Mouse (Mus musculus) CH12.LX (cell line): ENCODE data around the gene Runx2. TPM values are rescaled to one million over a fixed set of nuclear protein-coding genes. Genes with fewer than 3 reads are reported as not detected.

Experiments used
- DNase-seq: peaks from one replicate; pipeline ENCODE4 v3.0.0-alpha.2; 2013; ENCODE audit errors: extremely low read depth
- H3K27ac ChIP-seq: 2 replicates; pipeline ENCODE4 v1.5.1; 2012; ENCODE audit warnings: low read depth, mild to moderate bottlenecking, control low read depth, moderate library complexity; ENCODE audit not compliant: insufficient read depth
- H3K27me3 ChIP-seq: replicated peaks from 2 replicates; pipeline ENCODE3; 2012; ENCODE audit warnings: inconsistent platforms
- H3K36me3 ChIP-seq, 2 experiments: replicated peaks in 1 of 2; 2 replicates each; pipeline versions ENCODE3 to v1.6.1; 2012; ENCODE audit warnings: inconsistent platforms in 1 of 2, low read length in 1 of 2, mild to moderate bottlenecking in 1 of 2, mixed read lengths in 1 of 2, moderate library complexity in 1 of 2; ENCODE audit not compliant: control insufficient read depth in 1 of 2, insufficient read depth in 1 of 2
- H3K4me1 ChIP-seq, 2 experiments: 2 replicates each; pipeline ENCODE4 v1.6.1; 2012; ENCODE audit warnings: inconsistent platforms in 1 of 2, moderate library complexity in 1 of 2; ENCODE audit not compliant: insufficient read depth in 2 of 2, control insufficient read depth in 1 of 2
- H3K4me2 ChIP-seq: 2 replicates; pipeline ENCODE4 v1.6.1; 2012; ENCODE audit warnings: low read depth, mild to moderate bottlenecking, control low read depth; ENCODE audit not compliant: poor library complexity, insufficient read depth, severe bottlenecking
- H3K4me3 ChIP-seq, 3 experiments: fragments of 150-350 bp in 1 of 3; sonication (generic) in 1 of 3; replicated peaks in 1 of 3; 2 replicates each; pipeline versions ENCODE3 to v1.5.1; 2011 to 2012; ENCODE audit warnings: low read depth in 2 of 3, low read length in 2 of 3, mild to moderate bottlenecking in 2 of 3, moderate library complexity in 2 of 3, control low read depth in 1 of 3, improper control_type of control experiment in 1 of 3, inconsistent platforms in 1 of 3, mixed read lengths in 1 of 3; ENCODE audit not compliant: poor library complexity in 1 of 3
- H3K79me2 ChIP-seq: replicated peaks from 2 replicates; pipeline ENCODE4 v1.6.1; 2012; ENCODE audit warnings: mild to moderate bottlenecking, moderate library complexity; ENCODE audit not compliant: control insufficient read depth, poor library complexity, insufficient read depth, severe bottlenecking; ENCODE audit errors: extremely low read depth
- H3K9ac ChIP-seq: 2 replicates; pipeline ENCODE4 v1.6.1; 2012; ENCODE audit warnings: low read depth, mild to moderate bottlenecking, control low read depth, moderate library complexity; ENCODE audit not compliant: insufficient read depth
- H3K9me3 ChIP-seq: replicated peaks from 2 replicates; pipeline ENCODE3; 2012; ENCODE audit warnings: low read length, inconsistent platforms, mixed read lengths
- CHD2 ChIP-seq: IDR thresholded peaks from 2 replicates; pipeline ENCODE4 v1.6.1; 2011; ENCODE audit warnings: low read length, improper control_type of control experiment
- CTCF ChIP-seq, 2 experiments: IDR thresholded peaks in 1 of 2; conservative IDR thresholded peaks in 1 of 2; 2 replicates each; pipeline ENCODE4 v1.5.1; 2011 to 2012; ENCODE audit warnings: low read depth in 2 of 2, low read length in 2 of 2, improper control_type of control experiment in 1 of 2, inconsistent platforms in 1 of 2, mild to moderate bottlenecking in 1 of 2, moderate library complexity in 1 of 2
- EP300 ChIP-seq: IDR thresholded peaks from 2 replicates; pipeline ENCODE4 v1.6.1; 2011; ENCODE audit warnings: low read length, improper control_type of control experiment
- IRF4 ChIP-seq: IDR thresholded peaks from 2 replicates; pipeline ENCODE4 v1.6.1; 2014; ENCODE audit warnings: low read depth, mild to moderate bottlenecking, inconsistent platforms, low read length, improper control_type of control experiment
- KAT2A ChIP-seq: IDR thresholded peaks from 2 replicates; pipeline ENCODE4 v1.6.1; 2012; ENCODE audit warnings: low read length, improper control_type of control experiment, inconsistent platforms; ENCODE audit not compliant: insufficient replicate concordance
- MYC ChIP-seq: IDR thresholded peaks from 2 replicates; pipeline ENCODE4 v1.6.1; 2011; ENCODE audit warnings: low read depth, mild to moderate bottlenecking, improper control_type of control experiment, low read length
- NELFE ChIP-seq: IDR thresholded peaks from 2 replicates; pipeline ENCODE4 v1.6.1; 2011; ENCODE audit warnings: low read depth, low read length, improper control_type of control experiment
- POLR2A ChIP-seq: IDR thresholded peaks from 2 replicates; pipeline ENCODE4 v1.6.1; 2011; ENCODE audit warnings: low read depth, mild to moderate bottlenecking, improper control_type of control experiment, low read length
- RAD21 ChIP-seq: IDR thresholded peaks from 2 replicates; pipeline ENCODE4 v1.6.1; 2011; ENCODE audit warnings: low read depth, mild to moderate bottlenecking, low read length, improper control_type of control experiment, moderate library complexity
- RCOR1 ChIP-seq: conservative IDR thresholded peaks from 2 replicates; pipeline ENCODE4 v1.6.1; 2012; ENCODE audit warnings: low read depth, mild to moderate bottlenecking, inconsistent platforms, low read length, improper control_type of control experiment
- SIN3A ChIP-seq: IDR thresholded peaks from 2 replicates; pipeline ENCODE4 v1.6.1; 2012; ENCODE audit warnings: low read length, improper control_type of control experiment, inconsistent platforms
- SMC3 ChIP-seq: IDR thresholded peaks from 2 replicates; pipeline ENCODE4 v1.6.1; 2011; ENCODE audit warnings: low read depth, low read length, improper control_type of control experiment
- TBP ChIP-seq: conservative IDR thresholded peaks from 2 replicates; pipeline ENCODE4 v1.6.1; 2011; ENCODE audit warnings: low read depth, low read length, improper control_type of control experiment
- TCF12 ChIP-seq: IDR thresholded peaks from 2 replicates; pipeline ENCODE4 v1.6.1; 2014; ENCODE audit warnings: low read depth, mild to moderate bottlenecking, inconsistent platforms, low read length, improper control_type of control experiment
- UBTF ChIP-seq: IDR thresholded peaks from 2 replicates; pipeline ENCODE4 v1.6.1; 2012; ENCODE audit warnings: low read depth, mild to moderate bottlenecking, inconsistent platforms, low read length, improper control_type of control experiment, moderate library complexity
- USF1 ChIP-seq: IDR thresholded peaks from 2 replicates; pipeline ENCODE4 v1.6.1; 2014; ENCODE audit warnings: low read depth, mild to moderate bottlenecking, inconsistent platforms, low read length, improper control_type of control experiment
- USF2 ChIP-seq: conservative IDR thresholded peaks from 2 replicates; pipeline ENCODE4 v1.6.1; 2011; ENCODE audit warnings: low read depth, low read length, improper control_type of control experiment
- ZC3H11A ChIP-seq: IDR thresholded peaks from 2 replicates; pipeline ENCODE4 v1.6.1; 2012; ENCODE audit warnings: low read depth, mild to moderate bottlenecking, inconsistent platforms, low read length, improper control_type of control experiment
- ZKSCAN1 ChIP-seq: IDR thresholded peaks from 2 replicates; pipeline ENCODE4 v1.6.1; 2012; ENCODE audit warnings: low read depth, inconsistent platforms, low read length, improper control_type of control experiment, borderline replicate concordance
- ZMIZ1 ChIP-seq: IDR thresholded peaks from 2 replicates; pipeline ENCODE4 v1.6.1; 2012; ENCODE audit warnings: low read depth, mild to moderate bottlenecking, inconsistent platforms, low read length, improper control_type of control experiment
- dilution Hi-C: fragments of 300-500 bp; cut with MboI; formaldehyde crosslinking; loops from 2 replicates; pipeline ENCODE4 v1.14.3; 2020; ENCODE audit warnings: low sequenced_read_pairs; ENCODE audit not compliant: extremely low pct_unique_long_range_greater_than_20kb, extremely low pct_ligation_motif_present
- in situ Hi-C: fragments of 300-500 bp; cut with MboI; formaldehyde crosslinking; loops from 3 replicates; pipeline ENCODE4 v1.14.3; 2019; ENCODE audit warnings: low sequenced_read_pairs, low pct_ligation_motif_present, low pct_unique_long_range_greater_than_20kb, mixed read lengths
- polyA plus RNA-seq: library from polyadenylated mRNA; unstranded; fragments of >175 nt; gene quantifications from 2 replicates; pipeline ENCODE4 v1.2.1, GENCODE M21; 2012; ENCODE audit warnings: low read depth; ENCODE audit not compliant: insufficient read length
- total RNA-seq, 2 experiments: library from RNA; depleted of rRNA; stranded (reverse); fragments of 300-350 nt in 1 of 2; fragments of >200 nt in 1 of 2; gene quantifications; 2 replicates each; pipeline ENCODE4 v1.2.3; 2012 to 2014

Runx2 gene
- total and polyA plus RNA-seq, 3 experiments = 0.70 to 1.4 (median 1.1) TPM

- Histone ChIP-seq H3K79me2 (no peaks in the 10 kb centered on the region), H3K27ac (no peak overlapping the region), H3K9ac (no peak overlapping the region), H3K4me1 (peaks cover 0 to 5% of the 10 kb centered on the region in 2 experiments; a peak in 2 of 4 replicates), H3K4me2 (no peak overlapping the region), H3K4me3 (no peak overlapping the region), H3K36me3 (no peaks in the 10 kb centered on the region), H3K9me3 (no peaks in the 10 kb centered on the region), H3K27me3 (no peaks in the 10 kb centered on the region)
- no peak for TF ChIP-seq ZMIZ1
- dilution Hi-C loops (no loop called here), in situ Hi-C loops (no loop called here)
- no peak for DNase-seq
These were observed 96.6 kb downstream of the Runx2 start for GRCm38 (mm10) chr17:44718036-44718435.

GRCm38 (mm10) chr17:44714116-44714515 lies 100.5 kb downstream of the Runx2 start:
- TF ChIP-seq ZC3H11A = no peak
- TF ChIP-seq MYC = no peak
- no peak for TF ChIP-seq RAD21
- TF ChIP-seq TBP = no peak
- no peak for TF ChIP-seq USF2
- TF ChIP-seq POLR2A = no peak
- no peak for TF ChIP-seq EP300
- no peak for TF ChIP-seq CTCF (conservative IDR thresholded peaks at IDR 0.05 in 1 of 2, IDR thresholded peaks at IDR 0.05 in 1 of 2; ENCODE audit: low read depth in 2 of 2, low read length in 2 of 2)
- no peaks in the 10 kb centered on the region for H3K79me2 ChIP-seq
- H3K27ac ChIP-seq = no peak overlapping the region
- DNase-seq = no peak
- no peak overlapping the region for H3K4me3 ChIP-seq
- no peaks in the 10 kb centered on the region for H3K27me3 ChIP-seq
- H3K36me3 ChIP-seq = no peaks in the 10 kb centered on the region
- H3K4me2 ChIP-seq = no peak overlapping the region
- in situ Hi-C loops (no loop called here), dilution Hi-C loops (no loop called here)
- H3K4me1 ChIP-seq = no peaks in the 10 kb centered on the region
- no peak overlapping the region for H3K9ac ChIP-seq
- no peaks in the 10 kb centered on the region for H3K9me3 ChIP-seq

- TF ChIP-seq ZKSCAN1 (no peak), POLR2A (no peak), ZC3H11A (no peak), USF2 (no peak), UBTF (no peak), KAT2A (no peak), CHD2 (no peak), SMC3 (no peak), RCOR1 (no peak), NELFE (no peak), USF1 (no peak), TCF12 (no peak), SIN3A (no peak), IRF4 (no peak)
- Histone ChIP-seq H3K4me1 (no peaks in the 10 kb centered on the region), H3K27ac (no peak overlapping the region), H3K9ac (no peak overlapping the region), H3K4me3 (no peak overlapping the region), H3K27me3 (no peaks in the 10 kb centered on the region), H3K79me2 (no peaks in the 10 kb centered on the region), H3K36me3 (no peaks in the 10 kb centered on the region), H3K9me3 (no peaks in the 10 kb centered on the region), H3K4me2 (no peak overlapping the region)
- dilution Hi-C loops = no loop called here
- in situ Hi-C loops = no loop called here
- DNase-seq = no peak
These were observed 101.2 kb downstream of the Runx2 start for GRCm38 (mm10) chr17:44713404-44713803.
